Mouse (Mus musculus) liver, embryonic 14.5 days (tissue): Measurements from ENCODE around the gene Gm10644. TPM values are rescaled to one million over a fixed set of nuclear protein-coding genes. Genes with fewer than 3 reads are reported as not detected.

ENCODE experiments used
- ATAC-seq: fragments of 200-750 bp; cut with Nextera tagmentation; 2 replicates; pipeline ENCODE4 v1.8.0; 2017; ENCODE audit warnings: moderate number of reproducible peaks, mild to moderate bottlenecking, moderate library complexity; ENCODE audit not compliant: insufficient read depth
- DNase-seq, 3 experiments: peaks; one replicate each; pipeline ENCODE4 v3.0.0-alpha.2; 2012 to 2013; ENCODE audit warnings: low read depth in 3 of 3, low spot score in 3 of 3
- H3K27ac ChIP-seq: fragments of 300-500 bp; sonication (generic); 2 replicates; pipeline ENCODE4 v1.5.1; 2014; ENCODE audit warnings: moderate library complexity, mild to moderate bottlenecking, control low read depth, inconsistent platforms
- H3K27me3 ChIP-seq: fragments of 300-500 bp; sonication (generic); 2 replicates; pipeline ENCODE4 v1.6.1; 2014; ENCODE audit warnings: mild to moderate bottlenecking, low read length, moderate library complexity; ENCODE audit not compliant: control insufficient read depth, insufficient read depth
- H3K36me3 ChIP-seq: fragments of 300-500 bp; sonication (generic); replicated peaks from 2 replicates; pipeline ENCODE4 v1.6.1; 2014; ENCODE audit warnings: low read depth; ENCODE audit not compliant: control insufficient read depth, insufficient read depth
- H3K4me1 ChIP-seq, 2 experiments: fragments of 200-500 bp in 1 of 2; fragments of 300-500 bp in 1 of 2; sonication (generic) in 1 of 2; replicated peaks; 2 replicates each; pipeline ENCODE4 v1.6.1; 2012 to 2014; ENCODE audit warnings: antibody characterized with exemption in 1 of 2, inconsistent platforms in 1 of 2, low read length in 1 of 2; ENCODE audit not compliant: control insufficient read depth in 2 of 2, insufficient read depth in 2 of 2
- H3K4me2 ChIP-seq: fragments of 300-500 bp; sonication (generic); 2 replicates; pipeline ENCODE4 v1.6.1; 2014; ENCODE audit warnings: low read depth, mild to moderate bottlenecking, control low read depth, moderate library complexity
- H3K4me3 ChIP-seq, 2 experiments: fragments of 200-500 bp in 1 of 2; fragments of 300-500 bp in 1 of 2; sonication (generic) in 1 of 2; 2 replicates each; pipeline ENCODE4 v1.5.1; 2012 to 2014; ENCODE audit warnings: low read depth in 2 of 2, low read length in 2 of 2, mild to moderate bottlenecking in 2 of 2, control low read depth in 1 of 2, inconsistent platforms in 1 of 2, moderate library complexity in 1 of 2; ENCODE audit not compliant: insufficient read depth in 1 of 2
- H3K9ac ChIP-seq: fragments of 300-500 bp; sonication (generic); replicated peaks from 2 replicates; pipeline ENCODE4 v1.6.1; 2014; ENCODE audit warnings: mild to moderate bottlenecking, control low read depth, moderate library complexity
- H3K9me3 ChIP-seq: fragments of 300-500 bp; sonication (generic); 2 replicates; pipeline ENCODE4 v1.6.1; 2016; ENCODE audit warnings: low read length, mixed read lengths; ENCODE audit not compliant: control insufficient read depth
- CTCF ChIP-seq: IDR thresholded peaks from 2 replicates; pipeline ENCODE4 v1.5.1; 2016; ENCODE audit warnings: antibody characterized with exemption, low read depth, control low read depth
- EP300 ChIP-seq: IDR thresholded peaks from 2 replicates; pipeline ENCODE4 v1.6.1; 2016; ENCODE audit warnings: antibody characterized with exemption, low read depth
- WGBS: fragments of 180-500 bp; shearing (Covaris S2); extraction: QIAGEN DNeasy Blood & Tissue Kit; methylation state at CpG from one replicate; pipeline ENCODE4 v1.1.7; 2014; ENCODE audit not compliant: insufficient replicate concordance; 5-methylcytosine and 5-hydroxymethylcytosine counted together
- polyA plus RNA-seq, 2 experiments: library from polyadenylated mRNA; depleted of rRNA in 1 of 2; stranded (reverse) in 1 of 2; unstranded in 1 of 2; fragments of >200 nt; fragmentation: Nextera tagmentation in 1 of 2; extraction: Ambion mirVana in 1 of 2; gene quantifications; 2 replicates each; pipeline versions ENCODE4 v1.2.1 to v1.2.3; 2012 to 2014

The Gm10644 gene
- polyA plus RNA-seq, 2 experiments: 0.09 to 0.30 TPM

- peak overlapping the region; percentile 77 for H3K4me2 ChIP-seq
- TF ChIP-seq EP300: no peak
- TF ChIP-seq CTCF: no peak
- peaks cover 33% of the 10 kb centered on the region for H3K27me3 ChIP-seq
- no peak overlapping the region for H3K9ac ChIP-seq
- DNase-seq (peak in 1 of 3 experiments; percentile 13), ATAC-seq (no peak)
- WGBS: 2% methylated on average over 13 of the region's 13 CpGs
- no peak overlapping the region for H3K27ac ChIP-seq
- H3K9me3 ChIP-seq: no peaks in the 10 kb centered on the region
- peaks cover 0 to 7% of the 10 kb centered on the region in 2 experiments; a peak in 2 of 4 replicates for H3K4me1 ChIP-seq
- peak overlapping the region; percentile 65 to 66 for H3K4me3 ChIP-seq
- no peaks in the 10 kb centered on the region for H3K36me3 ChIP-seq
These were observed 56.0 kb downstream of the Gm10644 start for GRCm38 (mm10) chr8:83898985-83899362.

- ATAC-seq (no peak), DNase-seq (no peak)
- no peak overlapping the region for H3K9ac ChIP-seq
- peak overlapping the region in 1 of 2 experiments; percentile 6; a peak in 1 of 4 replicates for H3K4me3 ChIP-seq
- no peak overlapping the region for H3K27ac ChIP-seq
- TF ChIP-seq EP300 (no peak), CTCF (no peak)
- no peaks in the 10 kb centered on the region for H3K9me3 ChIP-seq
- no peaks in the 10 kb centered on the region for H3K36me3 ChIP-seq
- H3K27me3 ChIP-seq: peaks cover 33% of the 10 kb centered on the region
- peaks cover 0 to 4% of the 10 kb centered on the region in 2 experiments; a peak in 1 of 4 replicates for H3K4me1 ChIP-seq
- H3K4me2 ChIP-seq: peak overlapping the region; percentile 77
- WGBS: 13% methylated on average over 10 of the region's 10 CpGs
These were observed 56.5 kb downstream of the Gm10644 start for GRCm38 (mm10) chr8:83898456-83898855.

- Histone ChIP-seq H3K4me3 (no peak overlapping the region), H3K4me1 (peaks cover 0 to 4% of the 10 kb centered on the region in 2 experiments; a peak in 1 of 4 replicates), H3K9me3 (no peaks in the 10 kb centered on the region), H3K27ac (no peak overlapping the region), H3K9ac (no peak overlapping the region), H3K36me3 (no peaks in the 10 kb centered on the region), H3K27me3 (peaks cover 33% of the 10 kb centered on the region), H3K4me2 (peak overlapping the region; percentile 34)
- TF ChIP-seq EP300: no peak
- peak; percentile 60 for TF ChIP-seq CTCF
- 6% methylated on average over 26 of the region's 26 CpGs for WGBS
- DNase-seq (no peak), ATAC-seq (no peak)
These were observed 57.8 kb downstream of the Gm10644 start for GRCm38 (mm10) chr8:83897211-83897610.

- 70% methylated on average over 7 of the region's 7 CpGs for WGBS
- TF ChIP-seq CTCF: no peak
- H3K27me3 ChIP-seq: peaks cover 28% of the 10 kb centered on the region
These were observed 58.5 kb downstream of the Gm10644 start for GRCm38 (mm10) chr8:83896461-83896860.

GRCm38 (mm10) chr8:83895894-83896293 is 59.1 kb downstream of the Gm10644 start:
- TF ChIP-seq CTCF (peak; percentile 89), EP300 (no peak)
- Histone ChIP-seq H3K9me3 (no peaks in the 10 kb centered on the region), H3K4me2 (no peak overlapping the region), H3K27me3 (peaks cover 23% of the 10 kb centered on the region), H3K4me1 (peaks cover 0 to 4% of the 10 kb centered on the region in 2 experiments; a peak in 1 of 4 replicates), H3K4me3 (no peak overlapping the region), H3K9ac (no peak overlapping the region), H3K36me3 (no peaks in the 10 kb centered on the region), H3K27ac (no peak overlapping the region)
- DNase-seq (peak in 2 of 3 experiments; percentile 36 to 40), ATAC-seq (no peak)
- 7% methylated on average over 5 of the region's 5 CpGs for WGBS

More at GRCm38 (mm10) chr8:83896461-83896860, 58.5 kb downstream of the Gm10644 start:
- H3K27ac ChIP-seq: no peak overlapping the region
- no peak for ATAC-seq
- H3K4me3 ChIP-seq: no peak overlapping the region
- H3K9ac ChIP-seq: no peak overlapping the region
- H3K36me3 ChIP-seq: no peaks in the 10 kb centered on the region
- no peak overlapping the region for H3K4me2 ChIP-seq
- DNase-seq: no peak
- H3K9me3 ChIP-seq: no peaks in the 10 kb centered on the region
- H3K4me1 ChIP-seq: peaks cover 0 to 4% of the 10 kb centered on the region in 2 experiments; a peak in 1 of 4 replicates
